Comparison of ENCODE assay signal across 8 mouse cellular contexts in the genomic region with DNA sequence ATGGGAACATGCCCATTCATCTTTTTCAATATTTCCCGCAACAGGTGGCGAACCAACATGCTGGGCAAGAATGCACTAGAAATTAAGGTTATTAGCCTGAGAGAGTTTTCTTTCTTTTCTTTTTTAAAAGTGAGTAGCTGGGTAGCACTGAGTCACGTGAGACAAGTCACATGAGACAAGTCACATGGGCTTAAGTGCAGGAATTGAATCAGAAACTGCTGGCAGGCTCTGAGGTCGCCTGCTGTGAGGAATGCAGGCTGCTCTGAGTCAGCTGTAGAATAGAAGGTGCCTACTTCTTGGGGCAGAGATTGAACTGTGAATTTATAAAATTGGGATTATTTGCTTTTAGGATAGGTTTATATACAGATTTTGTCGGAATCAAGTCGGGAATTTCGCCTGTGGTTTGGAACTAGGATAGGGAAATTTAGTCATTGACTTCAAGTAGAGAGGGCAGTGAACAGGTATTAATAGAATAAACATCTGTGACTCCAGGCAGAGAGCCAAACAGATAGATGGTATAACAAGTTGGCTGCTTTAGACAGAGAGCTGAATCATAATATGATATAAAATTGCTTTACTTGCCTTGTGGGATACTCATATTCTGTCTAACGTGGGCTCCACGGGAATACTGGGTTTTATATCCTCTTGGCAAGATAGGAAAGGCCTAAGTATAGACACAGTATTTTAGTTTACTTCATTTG. TPM values are rescaled to one million over a fixed set of nuclear protein-coding genes. Genes with fewer than 3 reads are reported as not detected.
DNase-seq lines count a peak whose midpoint lies in the region; ATAC-seq lines count a peak whose summit lies in the region.

No protein-coding gene starts in this region.

- peak; percentile 66 to 70 for DNase-seq in heart, adult 18-20 months
- DNase-seq in heart, adult 8-10 months (ENCODE audit: low spot score): no peak
- DNase-seq in 3T3-L1 (ENCODE audit: low read depth, low spot score) (peak; percentile 96), adipocyte (ENCODE audit: low spot score) (peak; percentile 61)
- no peak for DNase-seq in thymus, postnatal 10 days (ENCODE audit: low spot score in 2 of 2)
- no peak for DNase-seq in right cerebral cortex, postnatal 10 days (ENCODE audit: low spot score in 2 of 2)
- DNase-seq in right cerebral cortex, postnatal 25 days: no peak

- peaks cover 39 to 57% of the 10 kb centered on the region in 2 experiments for H3K4me1 ChIP-seq in heart, embryonic 14.5 days (ENCODE audit: control insufficient read depth in 2 of 2, insufficient read depth in 2 of 2, low read length in 2 of 2)

- WGBS in heart, embryonic 14.5 days: 59% methylated on average over 9 of the region's 9 CpGs

- no peak for ATAC-seq in heart, embryonic 14.5 days (ENCODE audit: insufficient number of reproducible peaks, insufficient read depth, low FRiP score, low read depth)

- H3K27me3 ChIP-seq in heart, embryonic 14.5 days (ENCODE audit: control insufficient read depth, insufficient read depth, low read length): no peaks in the 10 kb centered on the region

- no peak overlapping the region for H3K9ac ChIP-seq in heart, embryonic 14.5 days (ENCODE audit: low read length)

- peak overlapping the region; percentile 19; the same call in 1 of the 2 replicates for H3K4me2 ChIP-seq in heart, embryonic 14.5 days (ENCODE audit: low read length)

- peak overlapping the region; percentile 79 to 81 for H3K27ac ChIP-seq in heart, embryonic 14.5 days (replicated peaks in 1 of 2; ENCODE audit: control insufficient read depth in 1 of 2, insufficient read depth in 1 of 2, low read depth in 2 of 2, low read length in 2 of 2)

- H3K36me3 ChIP-seq in heart, embryonic 14.5 days (ENCODE audit: control insufficient read depth, insufficient read depth, low read length): no peaks in the 10 kb centered on the region

- H3K9me3 ChIP-seq in heart, embryonic 14.5 days (ENCODE audit: control insufficient read depth, low read length): no peaks in the 10 kb centered on the region

- no peak overlapping the region for H3K4me3 ChIP-seq in heart, embryonic 14.5 days (ENCODE audit: control insufficient read depth in 1 of 2, insufficient read depth in 1 of 2, low read depth in 1 of 2, low read length in 2 of 2)

RNA-seq across cellular contexts. Expression of gene Cds2, which starts 23.6 kb away (rescaled TPM):
- 10 to 100 TPM; 81.6 to 88.8 TPM for total RNA-seq in heart, adult 18-20 months (2021)
- 10 to 100 TPM; 79.2 to 97.9 (median 83.9) TPM for total RNA-seq in heart, adult 8-10 months (2022)
- polyA plus RNA-seq in heart, embryonic 14.5 days (2014; fragmentation: Nextera tagmentation; extraction: Ambion mirVana): 16.1 and 21.3 TPM in 2 replicates

RNA-seq across cellular contexts. Expression of gene Pcna, which starts 33.4 kb away (rescaled TPM):
- total RNA-seq in heart, adult 18-20 months (2021): 10 to 100 TPM; 40.6 to 41.8 TPM
- total RNA-seq in heart, adult 8-10 months (2022): 10 to 100 TPM; 33.1 to 42.6 (median 38.3) TPM
- polyA plus RNA-seq in heart, embryonic 14.5 days (2014; fragmentation: Nextera tagmentation; extraction: Ambion mirVana): 162 and 171 TPM in 2 replicates

RNA-seq across cellular contexts. Expression of gene Tmem230, which starts 38.9 kb away (rescaled TPM):
- total RNA-seq in heart, adult 18-20 months (2021): 10 to 100 TPM; 24.7 to 26.9 TPM
- 10 to 100 TPM; 25.1 to 29.2 (median 26.2) TPM for total RNA-seq in heart, adult 8-10 months (2022)
- polyA plus RNA-seq in heart, embryonic 14.5 days (2014; fragmentation: Nextera tagmentation; extraction: Ambion mirVana): 39.4 and 46.7 TPM in 2 replicates

Comparison
In these comparisons a context has a peak if more than half of its experiments do, and no peak if none do; other contexts are left out.
1. DNase-seq: peak in heart, adult 18-20 months (2 of 2), 3T3-L1 (single experiment) and adipocyte (single experiment); none in heart, adult 8-10 months (single experiment), thymus, postnatal 10 days (0 of 2), right cerebral cortex, postnatal 10 days (0 of 2) and right cerebral cortex, postnatal 25 days (single experiment).